ENCODE assay signal across 5 mouse cellular contexts in genomic region chr11:63942177-63942576, GRCm38 (mm10).
"Had no signal": no experiment of that assay in that cellular context is flagged by ENCODE, and none has a peak within 500 bp of the region (broad histone marks: within the 10 kb centered on the region; RNA-seq: fewer than 3 reads in every experiment).

No protein-coding gene starts in this region.

- DNase-seq: kidney, adult 18-20 months; kidney, postnatal 10 days; kidney, postnatal 4 days; thymus, adult 2 months; thymus, postnatal 25 days had no signal
